Mouse (Mus musculus) spleen, adult 2 months (tissue): ENCODE measurements around the gene Lrp5. TPM values are rescaled to one million over a fixed set of nuclear protein-coding genes. Genes with fewer than 3 reads are reported as not detected.

Experiments used
- DNase-seq, 2 experiments: peaks; one replicate each; pipeline versions ENCODE4 v3.0.0 to v3.0.0-alpha.2; 2012 to 2021; ENCODE audit warnings: low spot score in 2 of 2, low read depth in 1 of 2
- H3K27ac ChIP-seq: fragments of 200-500 bp; 2 replicates; pipeline ENCODE4 v1.5.1; 2012; ENCODE audit warnings: low read length, inconsistent platforms; ENCODE audit not compliant: insufficient read depth
- H3K27me3 ChIP-seq: fragments of 200-500 bp; 2 replicates; pipeline ENCODE4 v1.6.1; 2012; ENCODE audit warnings: mild to moderate bottlenecking, moderate library complexity, low read length, inconsistent platforms; ENCODE audit not compliant: control insufficient read depth, insufficient read depth
- H3K36me3 ChIP-seq: fragments of 200-500 bp; 2 replicates; pipeline ENCODE4 v1.6.1; 2012; ENCODE audit warnings: mild to moderate bottlenecking, low read length, inconsistent platforms; ENCODE audit not compliant: control insufficient read depth, insufficient read depth
- H3K4me1 ChIP-seq: fragments of 200-500 bp; 2 replicates; pipeline ENCODE4 v1.6.1; 2011; ENCODE audit warnings: inconsistent platforms; ENCODE audit not compliant: control insufficient read depth, insufficient read depth, insufficient read length
- H3K4me3 ChIP-seq: fragments of 200-500 bp; 2 replicates; pipeline ENCODE4 v1.5.1; 2011; ENCODE audit warnings: mild to moderate bottlenecking, inconsistent platforms; ENCODE audit not compliant: insufficient read depth, insufficient read length; ENCODE audit errors: extremely low read depth
- CTCF ChIP-seq: fragments of 200-500 bp; IDR thresholded peaks from 2 replicates; pipeline ENCODE4 v1.5.1; 2011; ENCODE audit warnings: mild to moderate bottlenecking, inconsistent platforms; ENCODE audit not compliant: insufficient read depth, insufficient read length, insufficient replicate concordance; ENCODE audit errors: extremely low read depth
- POLR2A ChIP-seq: fragments of 200-500 bp; IDR thresholded peaks from 2 replicates; pipeline ENCODE4 v1.6.1; 2011; ENCODE audit warnings: low read depth, low read length, inconsistent platforms
- WGBS: fragments of 180-500 bp; shearing (Covaris S2); methylation state at CpG from one replicate; pipeline ENCODE4 v1.1.7; 2018; 5-methylcytosine and 5-hydroxymethylcytosine counted together
- polyA plus RNA-seq: library from polyadenylated mRNA; depleted of rRNA; stranded (reverse); fragments of >200 nt; gene quantifications from 2 replicates; pipeline ENCODE4 v1.2.3, GENCODE M21; 2012

The Lrp5 gene
- polyA plus RNA-seq, 1 experiment = 22.6 TPM

DNA sequence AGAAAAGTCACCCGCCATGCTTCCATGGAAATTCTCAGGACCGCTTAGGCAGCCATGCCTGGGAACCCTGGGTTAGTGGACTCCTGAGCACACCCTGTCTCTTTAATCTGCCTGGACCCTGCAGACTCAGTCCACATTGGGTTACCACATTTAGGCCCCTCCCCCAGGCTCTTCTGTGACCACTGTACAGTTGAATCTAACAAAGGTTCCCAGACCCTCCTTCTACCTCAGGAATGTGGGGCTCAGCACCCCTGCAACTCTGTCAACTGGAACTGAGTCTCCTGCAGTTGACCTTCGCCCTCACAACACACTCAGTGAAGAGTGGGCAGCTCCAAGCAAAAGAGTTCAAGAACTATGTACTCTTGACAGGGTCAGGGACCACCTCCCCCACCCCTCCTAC, 38.4 kb downstream of the Lrp5 start:
- no peaks in the 10 kb centered on the region for H3K4me1 ChIP-seq
- WGBS = 88% methylated on average over 3 of the region's 3 CpGs

GRCm38 (mm10) chr19:3645813-3646212, 40.6 kb downstream of the Lrp5 start:
- Histone ChIP-seq H3K36me3 (no peaks in the 10 kb centered on the region), H3K4me3 (no peak overlapping the region), H3K27me3 (no peaks in the 10 kb centered on the region), H3K27ac (no peak overlapping the region), H3K4me1 (no peaks in the 10 kb centered on the region)
- no peak for TF ChIP-seq POLR2A
- no peak for TF ChIP-seq CTCF
- WGBS = 84% methylated on average over 3 of the region's 3 CpGs
- no peak for DNase-seq

More for the DNA sequence above, 38.4 kb downstream of the Lrp5 start:
- TF ChIP-seq POLR2A (no peak), CTCF (no peak)
- Histone ChIP-seq H3K27ac (no peak overlapping the region), H3K27me3 (no peaks in the 10 kb centered on the region), H3K36me3 (no peaks in the 10 kb centered on the region), H3K4me3 (no peak overlapping the region)
- DNase-seq = no peak

DNA sequence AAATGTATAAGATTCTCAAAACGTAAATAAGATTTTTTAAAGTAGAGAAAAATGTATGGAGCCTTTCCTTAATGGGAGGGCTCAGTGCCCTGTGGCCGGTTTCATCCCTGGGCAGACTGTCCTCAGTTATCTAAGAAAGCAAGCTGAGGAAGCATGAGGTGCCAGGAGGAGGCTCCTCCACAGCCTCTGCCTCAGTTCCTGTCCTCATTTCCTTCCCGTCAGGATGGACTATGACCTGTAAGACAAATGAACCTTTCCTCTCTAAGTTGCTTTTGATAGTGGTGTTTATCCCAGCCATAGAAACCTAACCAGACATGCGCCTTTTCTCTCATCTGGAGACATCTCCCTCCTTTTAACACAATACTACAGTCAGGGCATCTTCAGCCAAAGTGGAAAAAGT, 41.0 kb downstream of the Lrp5 start:
- 91% methylated on average over 4 of the region's 4 CpGs for WGBS
- no peaks in the 10 kb centered on the region for H3K4me1 ChIP-seq
- TF ChIP-seq POLR2A = no peak
- TF ChIP-seq CTCF = no peak

GRCm38 (mm10) chr19:3639561-3639960, 46.8 kb downstream of the Lrp5 start:
- WGBS = 88% methylated on average over 7 of the region's 7 CpGs
- TF ChIP-seq POLR2A (no peak), CTCF (no peak)
- H3K4me1 ChIP-seq = no peaks in the 10 kb centered on the region
- no peak overlapping the region for H3K27ac ChIP-seq
- DNase-seq = no peak
- H3K27me3 ChIP-seq = no peaks in the 10 kb centered on the region
- no peaks in the 10 kb centered on the region for H3K36me3 ChIP-seq
- no peak overlapping the region for H3K4me3 ChIP-seq

More for the DNA sequence above, 41.0 kb downstream of the Lrp5 start:
- no peak for DNase-seq
- H3K27me3 ChIP-seq = no peaks in the 10 kb centered on the region
- H3K36me3 ChIP-seq = no peaks in the 10 kb centered on the region
- H3K27ac ChIP-seq = no peak overlapping the region
- no peak overlapping the region for H3K4me3 ChIP-seq

DNA sequence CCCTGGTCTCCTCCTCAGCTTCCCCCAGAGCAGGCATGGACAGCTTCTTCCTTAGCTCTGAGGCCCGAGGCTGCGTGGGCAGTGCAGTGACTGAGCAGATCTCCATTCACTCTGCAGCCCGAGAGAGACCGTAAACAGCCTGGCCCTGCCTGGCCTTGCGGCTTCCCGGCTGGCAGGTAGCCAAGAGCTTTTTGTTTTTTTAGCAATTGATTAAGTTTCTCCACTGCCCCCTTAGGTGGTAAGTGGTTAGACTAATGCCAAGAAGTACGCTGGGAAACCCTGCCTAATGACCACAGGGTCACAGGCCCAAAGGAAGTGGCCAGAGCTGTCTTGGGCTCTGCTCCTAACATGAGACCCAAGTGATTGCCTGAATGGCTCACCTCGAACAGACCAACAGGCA, 47.7 kb downstream of the Lrp5 start:
- peak overlapping the region; percentile 13; the same call in 1 of the 2 replicates for H3K27ac ChIP-seq

GRCm38 (mm10) chr19:3632018-3632417, 54.3 kb downstream of the Lrp5 start:
- 79% methylated on average over 7 of the region's 7 CpGs for WGBS

More for the DNA sequence above, 47.7 kb downstream of the Lrp5 start:
- no peak for DNase-seq
- no peaks in the 10 kb centered on the region for H3K27me3 ChIP-seq
- H3K4me3 ChIP-seq = no peak overlapping the region
- no peak for TF ChIP-seq POLR2A
- no peak for TF ChIP-seq CTCF
- WGBS = 58% methylated on average over 8 of the region's 8 CpGs
- no peaks in the 10 kb centered on the region for H3K36me3 ChIP-seq
- H3K4me1 ChIP-seq = no peaks in the 10 kb centered on the region

DNA sequence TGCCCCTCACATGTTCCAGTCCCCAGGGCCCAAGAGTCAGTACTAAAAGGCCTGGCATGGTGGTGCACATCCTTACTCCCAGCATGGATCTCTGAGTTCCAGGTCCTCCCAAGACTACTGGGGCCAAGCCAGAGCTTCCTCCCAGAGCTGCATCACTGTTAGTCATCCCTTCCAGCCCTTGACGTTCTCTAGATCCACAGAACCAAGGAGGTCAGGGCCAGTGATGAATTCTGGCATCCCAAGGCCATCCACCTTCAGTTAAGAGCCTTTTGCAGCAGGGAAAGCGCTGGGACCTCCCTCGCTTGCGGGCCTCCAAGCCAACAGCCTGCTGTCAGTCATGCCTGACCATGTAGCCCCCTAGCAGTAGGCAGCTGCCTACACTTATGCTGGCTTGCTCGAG, 54.9 kb downstream of the Lrp5 start:
- WGBS = 91% methylated on average over 5 of the region's 5 CpGs
- Histone ChIP-seq H3K27ac (no peak overlapping the region), H3K27me3 (no peaks in the 10 kb centered on the region), H3K36me3 (no peaks in the 10 kb centered on the region), H3K4me1 (no peaks in the 10 kb centered on the region), H3K4me3 (no peak overlapping the region)
- TF ChIP-seq POLR2A (no peak), CTCF (no peak)
- no peak for DNase-seq

More at GRCm38 (mm10) chr19:3632018-3632417, 54.3 kb downstream of the Lrp5 start:
- Histone ChIP-seq H3K27me3 (no peaks in the 10 kb centered on the region), H3K4me3 (no peak overlapping the region), H3K4me1 (no peaks in the 10 kb centered on the region), H3K27ac (no peak overlapping the region), H3K36me3 (no peaks in the 10 kb centered on the region)
- no peak for DNase-seq
- no peak for TF ChIP-seq POLR2A
- no peak for TF ChIP-seq CTCF

DNA sequence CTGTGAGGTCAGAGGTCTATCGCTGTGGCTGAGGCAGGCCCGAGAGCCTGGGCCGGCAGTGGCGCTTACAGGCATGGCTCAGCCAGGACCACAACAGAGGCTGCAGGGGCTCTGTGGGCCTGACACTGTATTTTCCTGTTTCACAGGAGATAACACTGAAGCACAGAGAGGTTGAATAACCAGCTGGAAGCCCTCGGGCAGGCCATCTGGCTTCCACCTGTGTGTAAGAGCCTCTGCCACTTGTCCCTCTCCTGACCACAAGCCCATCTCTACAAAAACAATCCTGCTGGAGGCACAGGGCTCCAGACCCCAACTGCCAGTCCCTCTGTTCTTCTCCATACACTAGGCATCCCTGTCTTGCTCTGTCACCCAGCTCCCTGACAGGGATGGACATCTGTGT, 55.9 kb downstream of the Lrp5 start:
- H3K4me1 ChIP-seq = no peaks in the 10 kb centered on the region
- H3K36me3 ChIP-seq = no peaks in the 10 kb centered on the region
- no peak overlapping the region for H3K27ac ChIP-seq
- 89% methylated on average over 5 of the region's 5 CpGs for WGBS
- H3K27me3 ChIP-seq = no peaks in the 10 kb centered on the region
- no peak overlapping the region for H3K4me3 ChIP-seq
- TF ChIP-seq POLR2A (no peak), CTCF (no peak)
- DNase-seq = no peak
